Mouse (Mus musculus): ENCODE data around the gene Lpgat1. TPM values are rescaled to one million over a fixed set of nuclear protein-coding genes. Genes with fewer than 3 reads are reported as not detected.

Gene Lpgat1
- total RNA-seq, 2 experiments from 2014 or later = 25.4 to 29.3 TPM

DNA sequence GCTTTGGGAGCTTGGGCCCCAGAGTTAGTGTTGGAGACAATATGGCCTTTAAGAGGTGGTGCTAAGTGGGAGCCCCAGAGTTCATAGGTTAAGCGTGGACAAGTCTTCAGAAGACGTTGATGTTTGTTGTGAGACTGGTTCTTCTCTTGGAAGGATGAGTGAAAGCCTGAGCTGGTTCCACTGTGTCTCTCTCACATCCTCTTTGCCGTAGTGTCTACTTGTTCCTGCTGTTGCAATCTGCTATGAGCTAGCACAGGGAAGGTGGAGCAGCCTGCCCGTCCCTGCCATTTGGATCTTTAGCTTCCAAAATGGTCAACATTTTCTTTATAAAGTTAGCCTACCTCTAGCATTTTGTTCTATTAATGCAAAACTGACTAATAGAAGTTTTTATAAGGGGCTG, 16.2 kb downstream of the Lpgat1 start:
- peak; percentile 92 for ATAC-seq (ENCODE audit: poor library complexity, severe bottlenecking)

DNA sequence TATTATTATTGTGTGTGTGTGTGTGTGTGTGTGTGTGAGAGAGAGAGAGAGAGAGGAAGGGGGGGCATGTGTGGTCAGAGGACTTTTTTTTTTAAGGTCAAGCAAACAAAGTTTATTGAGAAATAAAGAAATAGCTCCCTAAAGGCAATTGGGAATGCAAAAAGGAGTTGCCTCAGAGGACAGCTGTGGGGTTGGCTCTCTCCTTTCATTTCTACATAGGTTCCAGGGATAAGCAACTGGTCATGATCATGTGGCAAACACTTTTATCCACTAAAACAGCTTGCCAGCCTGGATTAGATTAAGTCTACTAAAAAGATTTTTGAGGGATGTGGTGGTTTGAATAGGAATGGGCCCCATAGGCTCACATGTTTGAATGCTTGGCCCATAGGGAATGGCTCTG, 18.8 kb downstream of the Lpgat1 start:
- ATAC-seq (ENCODE audit: poor library complexity, severe bottlenecking) = no peak

DNA sequence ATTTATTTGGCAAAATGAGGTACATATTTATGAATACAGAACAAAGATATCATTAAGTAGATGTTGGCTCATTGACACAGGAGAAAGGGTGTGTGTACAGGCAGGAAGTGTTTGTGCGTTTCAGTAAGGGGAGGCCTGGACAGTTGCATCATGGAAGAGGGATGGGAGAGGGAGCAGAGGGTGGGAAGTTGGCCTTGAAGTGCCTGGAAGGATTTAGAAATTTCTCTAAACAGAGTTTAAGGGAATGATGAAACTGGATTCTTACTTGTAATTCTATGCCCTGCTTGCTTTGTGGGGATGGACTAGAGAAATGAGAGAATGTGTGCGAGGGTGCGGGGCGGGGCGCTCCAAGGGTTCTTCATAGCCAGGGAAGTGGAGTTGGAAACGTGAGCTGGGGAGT, 20.2 kb downstream of the Lpgat1 start:
- ATAC-seq (ENCODE audit: poor library complexity, severe bottlenecking) = no peak

DNA sequence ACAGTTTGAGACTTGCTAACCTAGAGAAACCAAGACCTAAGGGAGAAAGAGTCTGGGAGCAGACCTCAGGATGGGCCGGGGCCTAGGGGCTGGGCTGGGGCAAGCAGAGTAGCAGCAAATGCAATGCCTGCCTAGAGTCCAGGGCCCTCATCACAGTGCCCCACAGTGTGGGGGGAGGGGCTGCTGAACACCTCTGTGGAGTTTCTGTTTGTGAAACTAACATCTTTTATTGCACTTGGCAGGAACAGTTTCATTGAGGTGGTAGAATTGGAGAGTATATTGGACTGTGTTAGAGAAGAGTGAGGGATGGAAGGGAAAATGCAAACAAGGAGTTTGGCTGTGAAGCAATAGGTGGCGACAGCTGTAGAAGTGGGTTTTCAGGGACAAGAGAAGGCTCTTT, 21.1 kb downstream of the Lpgat1 start:
- no peak for ATAC-seq (ENCODE audit: poor library complexity, severe bottlenecking)

DNA sequence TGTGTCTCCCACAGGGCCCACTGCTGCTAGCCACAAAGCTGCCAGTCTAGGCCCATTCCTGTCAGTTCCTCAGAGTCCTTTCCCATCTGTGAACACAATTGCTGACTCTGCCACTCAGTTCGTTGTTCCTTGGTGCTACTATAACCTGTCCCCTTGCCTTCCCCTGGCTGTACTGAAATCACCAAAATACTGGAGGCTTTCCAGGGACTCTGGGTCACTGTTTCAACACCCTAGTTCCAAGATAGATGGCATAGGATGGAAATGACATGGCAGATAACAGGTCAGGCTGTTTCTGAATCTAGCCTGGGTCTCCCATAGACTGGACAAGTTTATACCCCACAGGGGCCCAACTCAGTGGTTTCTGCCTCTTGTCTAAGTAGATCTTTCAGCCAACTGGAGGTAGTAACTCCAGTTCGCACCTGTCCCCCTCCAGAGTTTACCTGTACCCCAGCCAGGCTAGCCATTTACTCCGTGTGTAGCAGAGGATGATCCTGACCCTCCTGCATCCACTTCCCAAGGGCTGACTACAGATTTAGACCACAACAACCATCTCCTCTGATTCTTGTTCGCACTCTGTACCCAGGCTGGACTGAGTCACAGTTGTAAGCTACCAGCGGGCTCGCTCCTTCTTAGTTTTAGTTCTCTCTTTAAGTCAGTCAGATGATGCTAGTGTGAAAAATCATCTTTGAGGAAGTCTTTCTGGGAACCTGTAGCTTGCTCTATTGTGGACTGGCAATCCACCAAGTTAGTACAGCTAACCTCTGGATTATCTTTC, 23.1 kb downstream of the Lpgat1 start:
- peak; percentile 90 for ATAC-seq (ENCODE audit: poor library complexity, severe bottlenecking)

DNA sequence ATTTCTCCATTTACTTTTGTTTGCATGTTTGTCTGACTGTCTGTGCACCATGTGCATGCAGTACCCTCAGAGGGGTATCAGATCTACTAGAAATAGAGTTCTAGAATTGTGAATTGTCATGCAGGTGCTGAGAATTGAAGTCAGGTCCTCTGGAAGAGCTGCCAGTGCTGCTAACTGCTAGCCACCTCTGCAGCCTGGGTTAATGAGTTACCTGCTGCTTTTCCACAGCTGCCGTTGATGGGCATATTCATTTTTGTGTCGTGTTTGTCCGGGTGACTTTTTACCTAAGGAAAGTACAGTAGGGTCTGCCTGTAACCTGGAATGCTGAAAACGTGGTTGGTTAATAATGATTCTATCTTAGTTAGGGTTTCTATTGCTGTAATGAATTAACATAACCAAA, 24.0 kb downstream of the Lpgat1 start:
- no peak for ATAC-seq (ENCODE audit: poor library complexity, severe bottlenecking)

DNA sequence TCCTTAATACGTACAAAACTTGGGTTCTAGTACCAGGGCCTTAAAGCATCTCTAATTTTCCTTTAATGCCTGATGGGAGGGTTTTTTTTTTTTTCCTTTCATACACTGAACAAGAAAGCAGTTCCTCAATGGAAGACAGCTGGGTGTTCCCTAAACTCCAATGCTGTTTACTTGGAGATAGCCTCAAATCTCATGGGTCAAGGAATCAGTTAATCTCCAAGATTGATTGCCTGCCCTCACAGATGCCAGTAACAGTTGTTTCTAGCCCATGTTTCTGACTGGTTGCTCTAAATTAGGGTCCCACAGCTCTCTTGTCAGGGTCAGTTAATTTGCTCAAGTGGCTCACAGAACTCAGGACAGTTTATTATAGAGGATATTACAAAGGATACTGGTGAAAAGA, 30.8 kb downstream of the Lpgat1 start:
- ATAC-seq (ENCODE audit: poor library complexity, severe bottlenecking) = no peak

DNA sequence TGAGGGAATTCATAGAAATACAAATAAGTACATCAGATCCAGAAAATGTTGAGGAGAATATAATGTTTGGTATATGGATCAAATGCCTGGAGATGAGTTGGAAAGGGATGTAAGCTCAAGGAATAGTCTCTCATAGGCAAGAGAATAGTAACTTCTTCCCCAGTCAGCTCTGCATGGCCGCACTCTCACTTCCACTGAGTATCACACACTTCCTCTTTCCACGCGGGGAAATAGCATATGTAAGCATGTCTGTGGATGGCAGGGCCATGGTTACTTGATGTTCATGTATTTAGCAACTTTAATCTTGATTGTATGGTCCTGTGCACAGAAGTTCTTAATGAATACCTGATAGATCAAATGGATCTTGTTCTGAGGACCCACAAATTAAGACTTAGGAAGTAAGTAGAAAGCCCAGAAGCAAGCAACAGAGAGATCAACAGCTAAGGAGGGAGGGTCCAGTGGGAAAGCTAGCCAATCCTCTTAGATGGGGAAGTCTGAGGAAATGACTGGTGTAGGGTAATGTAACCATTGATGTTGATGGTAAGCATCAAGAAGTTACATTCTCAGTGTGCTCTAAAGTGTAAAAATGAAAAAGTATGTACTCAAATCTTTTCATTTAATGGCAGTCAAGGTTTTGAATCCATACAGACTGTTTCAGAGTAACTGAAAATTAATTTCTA, 39.0 kb downstream of the Lpgat1 start:
- peak; percentile 99 for ATAC-seq (ENCODE audit: poor library complexity, severe bottlenecking)

DNA sequence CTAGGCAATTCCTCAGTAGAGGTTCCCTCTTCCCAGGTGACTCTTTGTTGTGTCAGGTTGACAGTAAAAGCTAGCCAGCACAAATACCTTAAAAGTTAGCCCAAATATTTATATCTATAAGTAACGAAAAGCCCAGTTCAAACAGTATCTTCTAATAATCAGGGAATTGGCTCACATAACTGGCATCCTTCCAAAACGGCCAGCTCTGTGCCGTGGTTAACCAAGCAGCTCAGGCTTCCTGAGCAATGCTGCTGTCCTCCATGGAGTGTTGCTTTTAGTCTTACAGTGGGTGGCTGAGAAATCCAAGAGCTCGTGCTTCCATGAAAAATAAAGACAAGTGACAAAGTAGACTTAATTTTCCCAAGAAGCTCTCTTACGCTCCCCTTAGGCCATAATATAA, 56.5 kb downstream of the Lpgat1 start:
- no peak for ATAC-seq (ENCODE audit: poor library complexity, severe bottlenecking)

DNA sequence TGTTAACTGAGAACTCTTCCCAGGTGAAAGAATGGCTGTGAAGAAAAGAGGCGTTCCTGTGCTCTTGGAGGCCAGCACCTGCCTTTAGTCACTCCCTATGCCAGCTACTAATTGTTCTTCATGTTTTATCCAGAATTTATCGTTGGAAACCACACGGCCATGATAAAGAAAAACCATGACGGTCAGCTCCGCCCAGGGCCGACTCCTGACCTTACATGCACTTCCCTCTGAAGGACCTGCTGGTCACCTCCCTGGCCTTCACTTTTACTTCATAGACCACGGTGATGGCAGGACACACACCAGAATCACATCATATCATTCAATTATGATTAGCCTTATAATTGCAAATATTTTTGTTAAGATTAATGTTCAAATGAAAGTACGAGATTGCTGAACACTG, 57.5 kb downstream of the Lpgat1 start:
- ATAC-seq (ENCODE audit: poor library complexity, severe bottlenecking) = no peak

DNA sequence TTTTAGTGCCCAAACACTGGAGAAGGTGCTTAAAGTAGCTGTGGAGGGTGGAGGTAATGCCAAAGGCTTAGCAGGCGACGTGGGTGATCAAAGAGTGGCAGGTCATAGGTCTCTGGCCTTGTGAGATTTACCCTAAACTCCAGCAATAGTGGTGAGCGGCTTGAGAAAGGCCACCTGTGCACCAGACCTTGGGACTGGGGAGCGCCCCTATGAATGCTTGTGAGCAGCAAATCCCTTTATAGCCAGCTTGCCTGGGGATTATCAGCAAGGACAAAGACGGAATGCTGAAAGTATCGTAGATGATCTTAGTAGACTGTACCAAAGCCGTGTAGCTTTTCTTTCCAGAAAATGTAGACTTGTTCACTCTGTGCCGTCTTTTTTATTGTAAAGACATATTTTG, 59.9 kb downstream of the Lpgat1 start:
- ATAC-seq (ENCODE audit: poor library complexity, severe bottlenecking) = no peak

DNA sequence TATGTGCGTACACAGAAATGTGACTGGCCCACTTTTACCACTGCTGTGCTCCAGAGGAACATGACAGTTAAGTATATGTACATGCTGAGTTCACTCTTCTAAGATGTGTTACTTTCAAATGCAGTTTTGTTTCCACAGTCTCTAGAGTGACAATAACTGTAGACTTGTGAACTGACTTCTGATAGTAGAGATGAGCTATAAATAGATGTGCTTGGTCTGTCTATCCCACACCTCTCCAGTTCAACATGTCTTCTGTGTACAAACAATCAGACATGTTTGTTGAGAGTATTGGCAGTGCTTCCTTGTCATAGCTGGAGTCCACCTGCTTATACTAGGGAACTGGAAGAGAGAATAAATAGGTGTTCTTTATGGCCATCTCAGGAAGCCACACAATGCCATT, 62.8 kb downstream of the Lpgat1 start:
- ATAC-seq (ENCODE audit: poor library complexity, severe bottlenecking) = no peak

DNA sequence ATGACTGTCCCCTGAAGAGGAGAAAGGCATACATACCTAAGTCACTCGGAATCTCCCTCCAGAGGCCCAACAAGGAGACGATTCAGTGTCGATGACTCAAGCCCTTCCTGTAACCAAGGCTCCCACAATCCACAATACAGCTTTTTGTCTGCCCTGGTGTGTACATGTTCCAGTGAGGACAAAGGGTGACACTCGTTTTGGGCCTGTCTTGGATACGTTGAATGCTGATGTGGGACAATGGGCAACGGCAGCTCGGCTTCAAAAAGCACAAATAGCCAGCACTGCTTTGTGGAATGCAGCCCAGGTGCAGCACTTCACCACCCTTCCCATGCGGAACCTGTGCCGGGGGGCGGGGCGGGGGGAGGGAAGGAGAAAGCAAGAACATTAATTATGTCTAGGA, 67.5 kb downstream of the Lpgat1 start:
- no peak for ATAC-seq (ENCODE audit: poor library complexity, severe bottlenecking)

DNA sequence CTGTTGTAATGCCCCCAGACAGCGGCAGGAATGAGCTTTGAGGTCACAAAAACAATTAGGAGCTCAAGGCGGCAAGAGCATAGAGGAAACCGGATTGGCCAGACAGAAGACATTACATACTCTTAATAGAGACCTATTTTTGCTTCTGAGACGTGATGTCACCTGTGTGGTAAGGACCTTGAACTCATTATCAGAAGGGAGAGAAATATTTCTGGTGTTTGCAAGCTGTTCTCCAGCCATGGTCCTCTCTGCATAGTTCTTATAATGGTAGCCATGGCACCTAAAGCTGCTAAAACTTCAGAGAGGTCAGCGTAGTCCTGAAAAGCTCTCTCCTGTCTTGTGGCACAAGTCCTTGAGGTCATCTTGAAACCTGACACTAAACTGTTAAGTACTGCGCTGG, 68.6 kb downstream of the Lpgat1 start:
- no peak for ATAC-seq (ENCODE audit: poor library complexity, severe bottlenecking)

DNA sequence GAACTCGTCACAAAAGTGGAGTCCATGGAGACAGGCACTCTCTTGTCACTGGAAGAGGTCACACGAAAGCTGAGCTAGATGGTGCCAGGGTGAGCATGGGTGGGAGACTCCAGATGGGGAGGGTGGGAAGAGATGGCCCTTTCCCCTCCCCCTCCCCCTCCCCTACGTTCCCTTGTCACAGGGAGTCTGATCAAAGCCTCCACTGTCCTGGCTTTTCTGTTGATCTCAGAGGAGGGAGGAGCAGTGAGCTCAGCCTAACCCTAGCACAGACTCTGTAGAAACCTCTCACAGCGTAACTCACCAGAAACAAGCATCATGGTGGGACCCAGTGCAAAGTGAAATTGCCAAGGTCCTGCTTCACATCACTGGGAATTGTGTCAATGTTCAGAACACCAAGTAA, 69.7 kb downstream of the Lpgat1 start:
- ATAC-seq (ENCODE audit: poor library complexity, severe bottlenecking) = no peak

DNA sequence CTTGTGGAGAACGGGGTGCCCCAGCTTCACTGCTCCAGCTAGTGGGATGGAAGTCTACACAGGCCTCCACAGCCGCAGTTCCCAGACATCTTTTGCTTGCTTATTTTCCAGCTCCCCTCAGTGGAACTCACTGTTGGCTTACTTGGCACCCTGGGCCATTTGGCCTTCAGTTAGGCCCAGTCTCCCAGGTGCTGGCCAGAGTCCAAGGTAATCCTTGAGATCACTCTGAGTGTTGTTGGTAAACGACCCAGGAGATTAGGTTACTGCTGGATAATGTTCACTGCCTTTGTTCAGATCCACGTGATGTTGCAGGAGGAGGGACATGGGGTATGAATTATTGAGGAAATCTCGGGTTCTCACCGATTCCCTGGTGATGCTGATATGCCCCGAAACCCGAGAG, 75.4 kb downstream of the Lpgat1 start:
- no peak for ATAC-seq (ENCODE audit: poor library complexity, severe bottlenecking)

DNA sequence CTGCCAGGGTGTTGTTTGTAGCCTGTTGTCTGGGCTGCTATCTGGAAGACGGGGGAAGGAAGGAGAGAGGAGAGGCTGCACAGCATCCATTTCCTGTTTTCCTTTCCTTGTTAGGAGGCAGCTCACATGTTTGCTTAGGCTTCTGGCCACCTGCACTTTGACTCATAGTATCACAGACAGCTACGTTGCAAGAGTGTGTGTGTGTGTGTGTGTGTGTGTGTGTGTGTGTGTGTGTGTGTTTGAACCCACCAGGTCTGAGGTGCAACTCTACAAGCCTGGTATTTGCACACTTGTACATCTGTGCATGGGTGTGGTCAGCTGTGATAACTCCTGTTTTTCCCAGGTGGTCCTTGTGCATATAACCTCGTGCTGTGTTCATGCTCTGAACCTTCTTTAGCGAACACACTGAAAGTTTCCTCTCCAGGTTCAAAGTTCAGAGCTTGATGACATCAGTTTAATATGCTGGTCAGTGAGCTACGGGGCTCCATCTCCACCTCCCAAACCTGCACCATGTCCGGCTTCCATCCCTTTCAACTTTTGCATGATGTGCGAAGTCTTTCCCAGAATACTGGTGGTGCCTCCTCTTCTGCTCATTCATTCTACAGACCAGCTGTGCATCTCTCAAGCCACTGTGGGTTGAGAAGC, 76.4 kb downstream of the Lpgat1 start:
- ATAC-seq (ENCODE audit: poor library complexity, severe bottlenecking) = no peak

DNA sequence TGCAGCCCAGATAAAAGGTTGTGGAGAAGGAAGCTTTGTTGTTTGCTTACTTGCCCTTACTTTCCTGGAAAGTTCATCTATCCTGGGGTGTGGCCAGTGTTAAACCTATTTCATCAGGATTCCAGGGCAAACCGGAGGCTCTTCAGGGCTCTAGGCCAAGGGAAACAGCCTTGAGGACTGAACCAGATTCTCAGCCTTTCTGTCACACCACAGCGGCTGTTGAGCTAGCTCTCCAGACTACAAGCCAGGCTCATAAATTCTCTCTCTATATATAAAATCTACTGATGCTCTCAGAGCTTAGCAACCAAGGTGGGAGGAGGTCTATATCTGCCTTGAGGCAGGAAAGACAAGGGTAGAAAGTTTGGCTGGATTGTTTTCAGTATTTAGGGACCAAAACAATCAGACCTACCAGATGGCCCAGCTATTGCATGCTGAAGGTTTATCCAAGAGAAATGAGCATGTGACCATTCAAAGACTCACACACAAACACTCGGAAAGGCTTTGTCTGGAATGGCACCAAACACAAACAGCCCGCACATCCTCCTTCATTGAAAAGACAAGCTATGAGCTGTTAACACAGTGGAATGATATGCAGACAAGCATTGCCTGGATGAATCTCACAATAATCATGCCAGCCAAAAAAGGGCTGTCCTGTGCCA, 78.7 kb downstream of the Lpgat1 start:
- no peak for ATAC-seq (ENCODE audit: poor library complexity, severe bottlenecking)

DNA sequence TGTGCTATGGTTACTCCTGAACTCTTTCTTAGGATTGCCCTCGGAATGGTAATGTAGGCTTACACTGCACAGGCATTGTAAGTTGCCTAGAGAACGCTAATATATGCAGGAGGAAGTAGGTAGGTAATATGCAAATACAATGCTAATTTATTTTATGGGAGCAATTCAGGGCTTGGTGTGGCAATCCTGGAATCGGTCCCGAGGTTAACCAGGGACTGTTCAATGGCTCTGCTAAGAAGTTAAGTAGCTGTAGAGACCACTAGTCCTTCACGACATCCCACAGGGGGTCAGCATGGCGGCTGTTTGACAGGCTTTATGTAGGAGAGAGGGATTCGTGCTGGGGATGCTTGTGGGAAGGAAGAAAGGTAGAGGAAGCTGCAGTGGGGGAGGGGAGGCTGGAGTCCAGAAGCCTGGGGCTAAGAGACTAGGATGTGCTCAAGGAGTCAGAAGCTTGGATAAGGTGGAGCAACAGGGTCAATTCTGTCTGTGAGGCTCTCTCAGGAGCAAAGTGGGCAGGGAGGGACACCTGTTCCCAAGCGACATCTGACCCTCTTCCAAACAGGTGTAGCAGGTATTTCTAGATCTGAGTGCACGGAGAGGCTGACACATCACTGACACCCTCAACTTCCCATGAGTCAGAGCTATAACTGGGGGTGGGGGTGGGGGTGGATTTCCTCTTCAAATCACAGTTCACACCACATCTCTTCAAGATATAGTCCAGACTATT, 84.6 kb downstream of the Lpgat1 start:
- ATAC-seq (ENCODE audit: poor library complexity, severe bottlenecking) = no peak

DNA sequence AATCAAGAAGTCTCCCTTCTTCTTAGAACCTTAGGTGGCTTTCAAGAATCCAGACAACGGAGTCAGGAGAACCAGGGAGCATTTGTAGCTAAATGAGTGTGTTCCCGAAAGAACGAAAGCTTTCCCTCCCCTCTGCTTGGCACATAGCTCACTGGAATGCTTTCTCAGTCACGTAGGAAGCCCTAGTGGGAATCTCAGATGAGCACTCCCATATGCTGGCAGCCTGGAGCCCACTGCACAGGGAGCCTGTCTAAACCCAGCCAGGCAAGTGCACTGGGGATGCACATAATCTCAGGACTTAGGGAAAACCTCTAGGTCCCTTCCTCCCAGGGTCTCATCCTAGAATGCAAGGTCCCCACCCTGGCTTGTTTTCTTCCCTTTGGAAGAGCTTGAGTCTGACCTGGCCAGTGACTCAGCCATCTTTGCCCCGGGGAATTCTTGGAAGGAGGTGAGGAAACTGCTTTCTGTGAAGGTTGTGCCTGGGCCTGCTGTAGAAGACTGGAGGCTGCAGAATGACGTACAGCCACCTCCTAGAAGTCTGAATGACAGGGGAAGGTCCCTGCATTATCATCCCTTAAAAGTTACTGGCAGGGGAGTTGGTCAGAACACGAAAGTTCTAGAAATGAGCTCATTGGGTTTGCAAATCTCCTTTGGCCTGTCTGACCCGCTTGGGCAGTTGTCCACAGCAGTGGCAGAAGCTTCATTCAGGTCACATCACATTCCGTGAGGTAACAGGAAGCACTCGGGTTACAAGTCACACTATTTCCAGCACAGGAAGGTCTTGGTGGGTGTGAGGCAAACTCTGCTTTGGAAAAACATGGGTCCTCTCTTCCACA, 85.4 kb downstream of the Lpgat1 start:
- no peak for ATAC-seq (ENCODE audit: poor library complexity, severe bottlenecking)
